Mouse (Mus musculus): Measurements from ENCODE around the gene Nxph4. TPM values are rescaled to one million over a fixed set of nuclear protein-coding genes. Genes with fewer than 3 reads are reported as not detected.
A peak's percentile ranks its signal among the peaks of the same experiment; 100 is the strongest.

The Nxph4 gene
- total RNA-seq, 2 experiments from 2014 or later = 5.3 TPM

- no peak for DNase-seq
These were observed 45.5 kb downstream of the Nxph4 start for GRCm38 (mm10) chr10:127488856-127489255.

GRCm38 (mm10) chr10:127485235-127485634, 49.1 kb downstream of the Nxph4 start:
- no peak for DNase-seq

GRCm38 (mm10) chr10:127480833-127481813, 53.2 kb downstream of the Nxph4 start:
- peak; percentile 78 for DNase-seq

- peak; percentile 53 for DNase-seq
These were observed 55.2 kb downstream of the Nxph4 start for GRCm38 (mm10) chr10:127479131-127479530.

GRCm38 (mm10) chr10:127477301-127477700, 57.1 kb downstream of the Nxph4 start:
- peak; percentile 46 for DNase-seq

GRCm38 (mm10) chr10:127476541-127476940, 57.8 kb downstream of the Nxph4 start:
- DNase-seq = no peak

Other genes starting within 250 kb of the Nxph4 start
- 10 to 100 TPM; 42.9 to 66.4 TPM for gene Mbd6, start 245.5 kb downstream of the Nxph4 start, total RNA-seq (2021)
- 10 to 100 TPM; 82.6 to 86.3 TPM for gene Mars, start 222.8 kb downstream of the Nxph4 start, total RNA-seq (2021)
- 1 to 10 TPM; 6.5 to 6.6 TPM for gene Arhgap9, start 212.6 kb downstream of the Nxph4 start, total RNA-seq (2021)
- 1 to 10 TPM; 5.2 to 5.6 TPM for gene Gli1, start 192.6 kb downstream of the Nxph4 start, total RNA-seq (2021)
- gene Inhbe, start 180.1 kb downstream of the Nxph4 start, total RNA-seq (2021) = 1 to 10 TPM; 1.2 to 6.6 TPM
- gene Inhbc, start 164.1 kb downstream of the Nxph4 start, total RNA-seq (2021) = 10 to 100 TPM; 10.9 to 22.9 TPM
- gene R3hdm2, start 154.2 kb downstream of the Nxph4 start, total RNA-seq (2021) = 100 to 1,000 TPM; 119 to 123 TPM
- gene Stac3, start 32.9 kb downstream of the Nxph4 start, total RNA-seq (2021) = 10 to 100 TPM in 1 of 2 experiments, 1 to 10 TPM in 1; 5.2 to 16.9 TPM
- gene Ndufa4l2, start 19.6 kb downstream of the Nxph4 start, total RNA-seq (2021) = 10 to 100 TPM; 49.3 to 56.4 TPM
- 10 to 100 TPM; 56.1 to 57.7 TPM for gene Shmt2, start 12.1 kb downstream of the Nxph4 start, total RNA-seq (2021)
- gene Lrp1, start 86.6 kb upstream of the Nxph4 start, total RNA-seq (2021) = 100 to 1,000 TPM; 170 to 208 TPM
- 10 to 100 TPM; 64.7 to 67.8 TPM for gene Stat6, start 108.4 kb upstream of the Nxph4 start, total RNA-seq (2021)
- gene Nemp1, start 132.3 kb upstream of the Nxph4 start, total RNA-seq (2021) = 1 to 10 TPM; 7.8 to 9.4 TPM
- gene Nab2, start 134.0 kb upstream of the Nxph4 start, total RNA-seq (2021) = 10 to 100 TPM; 19.0 to 24.8 TPM
- 1 to 10 TPM; 1.0 to 2.2 TPM for gene Myo1a, start 170.6 kb upstream of the Nxph4 start, total RNA-seq (2021)
- gene Tac2, start 189.9 kb upstream of the Nxph4 start, total RNA-seq (2021) = not detected
- gene Zbtb39, start 205.0 kb upstream of the Nxph4 start, total RNA-seq (2021) = 10 to 100 TPM; 10.8 to 11.0 TPM
- gene Gpr182, start 217.2 kb upstream of the Nxph4 start, total RNA-seq (2021) = 10 to 100 TPM; 10.4 to 14.3 TPM
- gene Rdh1, start 225.2 kb upstream of the Nxph4 start, total RNA-seq (2021) = under 1 TPM; 0.48 to 1.00 TPM
- 1 to 10 TPM in 1 of 2 experiments, under 1 TPM in 1; 0.70 to 1.4 TPM for gene Rdh16f1, start 225.2 kb upstream of the Nxph4 start, total RNA-seq (2021)
- 10 to 100 TPM in 1 of 2 experiments, 1 to 10 TPM in 1; 8.4 to 20.8 TPM for gene Rdh9, start 241.8 kb upstream of the Nxph4 start, total RNA-seq (2021)